Mouse (Mus musculus): Measurements from ENCODE around the gene Sbno1. TPM values are rescaled to one million over a fixed set of nuclear protein-coding genes. Genes with fewer than 3 reads are reported as not detected.
"Not testable (repeated sequence)": the region's sequence is repeated elsewhere in the genome, so short reads cannot be mapped to it uniquely, and the experiment has no call there.

Gene Sbno1
- polyA plus RNA-seq, 1 experiment = 48.3 TPM

DNA sequence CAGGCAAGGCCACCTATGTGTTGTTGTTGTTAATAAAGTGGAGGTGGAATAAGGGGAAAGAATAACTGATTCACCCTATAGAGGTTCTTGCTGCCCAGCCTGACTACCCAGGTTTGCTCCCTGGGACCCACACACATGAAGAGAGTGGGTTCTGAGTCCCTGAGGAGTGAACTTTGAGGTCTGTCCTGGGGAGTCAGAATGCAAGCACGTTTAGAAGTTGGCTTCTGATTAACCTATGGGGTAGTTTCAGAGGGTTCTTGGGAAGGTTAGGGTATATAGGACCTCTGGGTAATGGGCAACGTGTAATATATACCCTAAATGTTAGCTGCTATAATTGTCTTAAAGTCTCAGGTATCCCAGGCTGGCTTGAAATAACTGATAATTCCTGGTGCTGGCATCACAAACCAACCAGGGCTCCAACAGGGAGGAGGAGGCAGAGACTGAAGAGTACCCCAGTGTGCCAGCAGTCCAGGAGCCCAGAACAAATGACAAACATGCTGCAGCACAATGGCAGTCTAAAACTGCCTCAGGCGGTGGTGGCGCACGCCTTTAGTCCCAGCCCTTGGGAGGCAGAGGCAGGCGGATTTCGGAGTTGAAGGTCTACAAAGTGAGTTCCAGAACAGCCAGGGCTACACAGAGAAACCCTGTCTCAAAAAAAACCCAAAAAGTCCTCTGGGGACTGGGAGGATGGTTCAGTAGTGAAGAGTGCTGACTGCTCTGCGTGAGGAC is 36.7 kb upstream of the Sbno1 start:
- no peaks in the 10 kb centered on the region for H3K4me1 ChIP-seq (ENCODE audit: control insufficient read depth, insufficient read depth, low read length)
- H3K27ac ChIP-seq (ENCODE audit: insufficient read depth, low read length) = no peak overlapping the region
- H3K27me3 ChIP-seq (ENCODE audit: control insufficient read depth, insufficient read depth, low read length) = no peaks in the 10 kb centered on the region
- TF ChIP-seq CTCF (IDR thresholded peaks at IDR 0.05; ENCODE audit: borderline replicate concordance, insufficient read depth, low read depth, low read length) (no peak), POLR2A (IDR thresholded peaks at IDR 0.05; ENCODE audit: borderline replicate concordance, insufficient read depth, low read length) (no peak)
- no peak overlapping the region for H3K4me3 ChIP-seq (replicated peaks; ENCODE audit: insufficient read depth, low read depth, low read length)
- DNase-seq = no peak
- 88% methylated on average over 8 of the region's 8 CpGs for WGBS

- 86% methylated on average over 14 of the region's 14 CpGs for WGBS
- not testable (repeated sequence) for H3K4me3 ChIP-seq (replicated peaks; ENCODE audit: insufficient read depth, low read depth, low read length); DNase-seq; H3K27ac ChIP-seq (ENCODE audit: insufficient read depth, low read length); H3K27me3 ChIP-seq (ENCODE audit: control insufficient read depth, insufficient read depth, low read length); H3K4me1 ChIP-seq (ENCODE audit: control insufficient read depth, insufficient read depth, low read length)
Observed at GRCm38 (mm10) chr5:124460922-124461321, 35.1 kb upstream of the Sbno1 start.

DNA sequence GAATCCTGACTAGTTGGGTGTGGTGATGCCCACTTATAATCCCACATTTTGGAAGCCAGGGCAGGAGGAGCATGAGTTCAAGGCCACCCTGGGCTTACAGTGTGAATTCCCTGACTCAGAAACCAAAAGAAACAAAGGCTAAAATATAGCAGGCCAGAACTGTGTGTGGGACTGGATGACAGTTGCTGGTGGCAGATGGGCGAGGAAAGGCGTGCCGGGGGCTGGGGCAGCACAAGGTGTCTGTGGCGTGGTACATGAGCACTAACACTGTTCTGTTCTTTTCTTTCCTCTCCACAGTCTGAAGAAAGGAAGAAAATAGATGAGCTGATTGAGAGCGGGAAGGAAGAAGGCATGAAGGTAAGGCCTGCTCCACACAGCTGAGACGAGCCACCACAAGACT is 31.0 kb upstream of the Sbno1 start:
- peaks cover 25% of the 10 kb centered on the region for H3K4me1 ChIP-seq (ENCODE audit: control insufficient read depth, insufficient read depth, low read length)
- 67% methylated on average over 6 of the region's 6 CpGs for WGBS
- no peak for DNase-seq
- TF ChIP-seq CTCF (IDR thresholded peaks at IDR 0.05; ENCODE audit: borderline replicate concordance, insufficient read depth, low read depth, low read length) (no peak), POLR2A (IDR thresholded peaks at IDR 0.05; ENCODE audit: borderline replicate concordance, insufficient read depth, low read length) (no peak)
- H3K27ac ChIP-seq (ENCODE audit: insufficient read depth, low read length) = no peak overlapping the region
- H3K27me3 ChIP-seq (ENCODE audit: control insufficient read depth, insufficient read depth, low read length) = no peaks in the 10 kb centered on the region
- no peak overlapping the region for H3K4me3 ChIP-seq (replicated peaks; ENCODE audit: insufficient read depth, low read depth, low read length)

- Histone ChIP-seq H3K4me1 (ENCODE audit: control insufficient read depth, insufficient read depth, low read length) (peaks cover 43% of the 10 kb centered on the region), H3K27ac (ENCODE audit: insufficient read depth, low read length) (peak overlapping the region; percentile 61), H3K27me3 (ENCODE audit: control insufficient read depth, insufficient read depth, low read length) (no peaks in the 10 kb centered on the region), H3K4me3 (replicated peaks; ENCODE audit: insufficient read depth, low read depth, low read length) (no peak overlapping the region)
- 8% methylated on average over 1 of the region's 1 CpGs for WGBS
- TF ChIP-seq POLR2A (IDR thresholded peaks at IDR 0.05; ENCODE audit: borderline replicate concordance, insufficient read depth, low read length) = no peak
- TF ChIP-seq CTCF (IDR thresholded peaks at IDR 0.05; ENCODE audit: borderline replicate concordance, insufficient read depth, low read depth, low read length) = no peak
- DNase-seq = peak in 1 of 2 experiments; percentile 50
Observed at GRCm38 (mm10) chr5:124454082-124454419, 28.2 kb upstream of the Sbno1 start.

GRCm38 (mm10) chr5:124453339-124454081 is 27.7 kb upstream of the Sbno1 start:
- WGBS = 7% methylated on average over 13 of the region's 13 CpGs
- TF ChIP-seq CTCF (IDR thresholded peaks at IDR 0.05; ENCODE audit: borderline replicate concordance, insufficient read depth, low read depth, low read length) (no peak), POLR2A (IDR thresholded peaks at IDR 0.05; ENCODE audit: borderline replicate concordance, insufficient read depth, low read length) (no peak)
- peak; percentile 64 to 70 for DNase-seq
- peaks cover 45% of the 10 kb centered on the region for H3K4me1 ChIP-seq (ENCODE audit: control insufficient read depth, insufficient read depth, low read length)
- peak overlapping the region; percentile 61 for H3K27ac ChIP-seq (ENCODE audit: insufficient read depth, low read length)
- no peaks in the 10 kb centered on the region for H3K27me3 ChIP-seq (ENCODE audit: control insufficient read depth, insufficient read depth, low read length)
- peak overlapping the region; percentile 23 for H3K4me3 ChIP-seq (replicated peaks; ENCODE audit: insufficient read depth, low read depth, low read length)

DNA sequence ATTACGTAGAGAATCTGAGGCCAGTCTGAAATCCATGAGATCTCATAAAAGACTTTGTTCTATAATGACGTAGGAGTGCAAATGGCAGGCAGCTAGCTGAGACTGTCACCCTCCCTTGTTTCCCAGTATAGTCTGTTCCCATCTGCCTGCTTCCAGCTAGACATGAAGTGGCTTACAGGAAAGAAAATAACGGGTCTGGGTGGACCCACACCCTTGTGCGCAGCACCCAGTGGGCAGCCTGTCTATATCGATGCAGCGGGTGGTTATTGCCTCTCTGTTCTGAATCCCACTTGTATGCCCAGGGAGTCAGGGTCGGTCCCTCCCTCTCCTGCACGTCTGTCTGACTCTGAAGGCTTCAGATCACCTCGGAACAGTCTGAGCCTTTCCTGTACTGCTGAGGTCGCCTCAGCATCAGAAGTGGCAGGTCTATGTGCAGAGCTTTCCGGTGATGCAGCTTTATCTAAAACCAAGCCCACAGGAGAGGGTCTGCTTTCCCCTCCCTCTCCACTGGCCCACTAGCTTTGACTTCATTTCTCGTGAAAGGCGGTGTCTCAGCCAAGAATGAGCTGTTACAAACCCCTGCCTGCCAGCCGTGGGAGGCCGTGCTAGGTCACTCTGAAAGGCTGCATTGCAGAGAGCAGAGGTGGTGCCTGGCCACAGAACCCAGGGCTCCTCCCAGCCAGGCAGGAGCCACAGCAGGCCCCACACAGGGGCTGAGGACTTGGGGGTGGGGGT is 26.9 kb upstream of the Sbno1 start:
- peaks cover 46% of the 10 kb centered on the region for H3K4me1 ChIP-seq (ENCODE audit: control insufficient read depth, insufficient read depth, low read length)
- no peak overlapping the region for H3K4me3 ChIP-seq (replicated peaks; ENCODE audit: insufficient read depth, low read depth, low read length)
- peak; percentile 48 to 61 for DNase-seq
- peak overlapping the region; percentile 61 for H3K27ac ChIP-seq (ENCODE audit: insufficient read depth, low read length)
- H3K27me3 ChIP-seq (ENCODE audit: control insufficient read depth, insufficient read depth, low read length) = no peaks in the 10 kb centered on the region
- no peak for TF ChIP-seq CTCF (IDR thresholded peaks at IDR 0.05; ENCODE audit: borderline replicate concordance, insufficient read depth, low read depth, low read length)
- no peak for TF ChIP-seq POLR2A (IDR thresholded peaks at IDR 0.05; ENCODE audit: borderline replicate concordance, insufficient read depth, low read length)
- WGBS = 37% methylated on average over 15 of the region's 15 CpGs

DNA sequence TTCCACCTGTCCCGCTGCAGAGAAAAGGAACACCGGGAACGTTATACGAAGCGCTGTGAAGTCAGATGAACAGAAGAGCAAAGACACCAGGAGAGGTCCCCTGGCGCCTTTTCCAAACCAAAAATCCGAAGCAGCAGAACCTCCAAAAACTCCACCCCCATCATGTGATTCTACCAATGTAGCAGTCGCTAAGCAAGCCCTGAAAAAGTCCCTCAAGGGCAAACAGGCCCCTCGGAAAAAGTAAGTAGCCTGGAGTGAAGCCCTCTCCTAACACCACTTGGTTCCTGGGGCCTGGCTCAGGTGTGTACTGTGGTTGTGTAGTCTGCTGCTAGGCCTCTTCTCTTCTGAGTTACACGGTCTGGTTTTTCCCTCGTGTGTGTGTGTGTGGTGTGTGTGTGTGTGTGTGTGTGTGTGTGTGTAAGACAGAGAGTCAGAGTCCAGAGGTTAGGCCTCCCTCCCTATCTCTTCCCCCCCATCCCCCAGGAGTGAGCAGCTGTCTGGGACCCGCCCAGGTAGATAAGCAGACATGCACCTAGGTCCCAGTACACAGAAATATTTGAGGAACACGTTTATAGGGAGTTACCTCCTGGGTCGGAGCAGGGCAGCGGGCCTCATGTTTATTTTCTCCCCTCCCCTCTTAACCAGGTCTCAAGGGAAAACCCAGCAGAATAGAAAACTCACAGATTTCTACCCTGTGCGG is 25.0 kb upstream of the Sbno1 start:
- DNase-seq = no peak
- Histone ChIP-seq H3K4me1 (ENCODE audit: control insufficient read depth, insufficient read depth, low read length) (peaks cover 51% of the 10 kb centered on the region), H3K27ac (ENCODE audit: insufficient read depth, low read length) (peak overlapping the region; percentile 43; the same call in 1 of the 2 replicates), H3K4me3 (replicated peaks; ENCODE audit: insufficient read depth, low read depth, low read length) (no peak overlapping the region), H3K27me3 (ENCODE audit: control insufficient read depth, insufficient read depth, low read length) (no peaks in the 10 kb centered on the region)
- WGBS = 64% methylated on average over 16 of the region's 16 CpGs
- TF ChIP-seq POLR2A (IDR thresholded peaks at IDR 0.05; ENCODE audit: borderline replicate concordance, insufficient read depth, low read length) (no peak), CTCF (IDR thresholded peaks at IDR 0.05; ENCODE audit: borderline replicate concordance, insufficient read depth, low read depth, low read length) (no peak)

Measured in cerebellum, adult 2 months (tissue).